Mouse (Mus musculus) heart, postnatal 4 days (tissue): ENCODE data around the gene Il22ra1. TPM values are rescaled to one million over a fixed set of nuclear protein-coding genes. Genes with fewer than 3 reads are reported as not detected.

ENCODE experiments used
- DNase-seq: peaks from one replicate; pipeline ENCODE4 v3.0.0; 2021
- total RNA-seq, 2 experiments: library from RNA; stranded (reverse); gene quantifications; 2 replicates each; pipeline ENCODE4 v1.2.3; 2021

Gene Il22ra1
- total RNA-seq, 2 experiments from 2014 or later = 0.20 to 0.24 TPM

GRCm38 (mm10) chr4:135772671-135773070 lies 44.7 kb downstream of the Il22ra1 start:
- DNase-seq = peak; percentile 79

GRCm38 (mm10) chr4:135774496-135774895 lies 46.5 kb downstream of the Il22ra1 start:
- DNase-seq = no peak

DNA sequence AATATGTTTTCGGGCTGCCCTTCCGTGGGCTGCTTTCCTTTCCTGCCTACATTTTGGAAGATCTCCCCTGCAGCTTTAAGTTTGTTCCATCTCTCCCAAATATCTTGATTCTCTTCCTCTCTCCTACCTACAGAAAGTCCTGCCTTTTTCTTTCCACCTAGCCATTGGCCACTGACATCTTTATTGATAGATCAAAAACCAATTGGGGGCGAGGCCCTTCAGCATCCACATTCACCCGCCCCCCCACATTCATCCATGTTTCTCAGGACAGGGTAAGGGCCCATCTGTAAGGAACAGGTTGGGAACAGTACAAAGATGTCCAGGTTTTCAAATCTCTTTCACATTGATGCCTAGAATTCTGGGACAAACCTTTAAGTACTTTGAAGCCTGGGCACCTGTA lies 48.9 kb downstream of the Il22ra1 start:
- no peak for DNase-seq

DNA sequence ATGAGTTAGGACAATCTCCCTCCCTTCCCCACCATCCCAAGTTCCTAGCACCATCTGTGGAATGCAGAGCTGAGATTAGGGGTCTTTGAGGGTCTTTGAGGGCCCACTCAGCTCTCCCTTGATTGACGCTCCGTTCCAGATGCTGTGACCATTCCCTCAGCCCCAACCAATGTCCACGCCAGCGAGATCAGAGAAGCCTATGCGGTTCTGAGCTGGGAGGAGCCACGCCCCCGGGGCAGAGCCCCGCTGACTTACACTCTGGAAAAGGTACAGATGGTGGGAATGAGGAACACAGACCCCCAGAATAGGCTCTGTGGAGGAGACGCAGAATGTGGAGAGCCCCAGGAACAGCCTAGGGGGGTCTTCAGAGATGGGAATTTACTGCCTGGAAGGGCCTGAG lies 51.7 kb downstream of the Il22ra1 start:
- DNase-seq = no peak

DNA sequence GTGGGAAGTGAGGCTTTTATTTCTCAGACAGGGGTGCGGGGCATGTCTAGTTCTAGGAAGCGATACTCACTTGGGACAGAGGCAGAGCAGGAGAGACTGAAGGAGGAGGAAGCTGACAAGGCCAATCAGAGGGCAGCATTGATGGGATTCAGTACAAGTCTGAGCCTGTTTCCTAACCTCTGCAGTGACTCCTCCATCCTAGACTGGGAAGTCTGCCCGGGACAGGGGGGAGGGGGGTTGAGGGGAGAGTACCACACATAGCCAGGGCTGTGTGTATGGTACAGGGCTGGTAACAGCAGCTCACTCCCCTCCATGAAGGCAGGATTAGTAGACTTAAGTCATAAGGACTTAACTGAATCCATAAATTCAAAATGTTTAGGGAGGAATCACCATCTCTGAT lies 52.3 kb downstream of the Il22ra1 start:
- peak; percentile 51 for DNase-seq

DNA sequence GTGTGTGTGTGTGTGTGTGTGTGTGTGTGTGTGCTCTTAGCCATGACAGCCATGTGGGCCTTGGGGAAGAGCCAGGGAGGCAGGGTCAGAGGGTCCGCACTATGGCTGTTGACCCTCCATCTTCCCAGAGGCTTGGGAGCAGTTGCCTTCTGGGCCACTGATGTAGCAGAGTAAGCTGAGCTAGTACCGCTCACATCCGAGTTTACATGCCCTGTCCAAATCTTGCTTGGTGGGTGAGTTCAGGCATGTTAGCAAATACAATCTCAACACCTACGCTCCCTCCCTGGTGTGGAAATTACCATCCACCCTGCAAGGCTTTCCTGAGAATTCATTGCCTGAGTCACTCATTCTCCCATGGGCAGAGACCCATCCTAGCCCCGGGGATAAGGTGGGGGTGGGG lies 53.3 kb downstream of the Il22ra1 start:
- DNase-seq = no peak

- no peak for DNase-seq
Measured at GRCm38 (mm10) chr4:135786581-135786980, 58.6 kb downstream of the Il22ra1 start.

- DNase-seq = no peak
Measured at GRCm38 (mm10) chr4:135787271-135787670, 59.3 kb downstream of the Il22ra1 start.

DNA sequence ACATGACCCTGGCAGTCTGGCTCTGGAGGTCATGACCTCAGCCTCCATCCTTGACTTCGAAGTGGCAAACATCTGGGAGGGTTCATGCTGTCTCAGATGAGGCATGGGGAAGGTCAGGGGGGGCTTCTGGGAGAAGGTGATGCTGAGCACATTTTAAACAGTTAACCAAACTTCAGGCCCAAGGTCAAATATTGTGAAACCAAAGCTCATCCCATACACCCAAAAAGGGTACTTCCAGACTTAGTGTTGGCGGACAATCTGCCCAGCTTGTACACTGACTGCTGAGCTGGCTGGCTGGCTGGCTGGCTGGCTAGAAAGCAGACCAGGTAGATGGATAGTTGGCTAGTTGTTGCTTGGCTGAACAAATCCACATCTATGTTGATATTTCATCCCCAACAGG lies 61.2 kb downstream of the Il22ra1 start:
- no peak for DNase-seq

DNA sequence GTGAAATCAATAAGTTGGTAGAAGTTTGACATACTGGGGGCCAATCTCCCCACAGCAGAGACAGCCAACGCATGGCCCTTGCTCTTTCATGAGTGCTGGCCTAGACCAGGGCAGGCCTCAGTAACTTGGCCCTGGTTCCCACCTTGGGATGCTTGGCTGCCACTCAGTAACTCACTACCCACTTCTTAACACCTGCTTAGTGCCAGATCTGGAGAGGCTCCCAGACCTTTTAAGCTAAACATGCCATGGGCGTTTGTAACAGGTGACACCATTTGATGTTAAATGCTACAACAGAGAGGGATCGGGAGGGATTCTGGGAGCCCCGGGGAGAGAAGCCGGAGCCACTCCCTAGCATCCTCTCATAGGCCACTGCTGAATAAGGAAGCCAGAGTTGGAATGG lies 64.8 kb downstream of the Il22ra1 start:
- no peak for DNase-seq

- DNase-seq = peak; percentile 76
Measured at GRCm38 (mm10) chr4:135797931-135798330, 70.0 kb downstream of the Il22ra1 start.

DNA sequence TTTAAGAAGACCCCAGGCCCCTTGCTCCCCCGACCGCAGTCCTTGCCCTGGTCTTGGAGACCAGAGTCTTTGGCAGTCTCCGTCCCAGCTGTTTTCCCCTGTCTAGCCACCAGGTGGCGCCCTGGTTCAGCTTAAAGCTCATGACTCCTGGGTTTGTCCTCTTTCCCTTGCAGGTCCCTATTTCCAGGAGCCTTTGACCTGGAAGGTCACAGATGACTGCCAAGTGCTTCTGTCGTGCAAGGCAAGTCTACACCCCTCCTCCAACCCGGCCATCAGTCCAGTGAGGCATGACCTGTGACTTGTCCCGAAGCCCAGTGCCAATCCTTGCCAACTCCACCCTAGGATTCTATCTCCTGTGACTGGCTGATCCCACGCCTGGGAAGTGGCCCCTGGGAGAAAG lies 73.6 kb downstream of the Il22ra1 start:
- peak; percentile 95 for DNase-seq

Other genes starting within 250 kb of the Il22ra1 start
- gene Stpg1, start 233.4 kb upstream of the Il22ra1 start, total RNA-seq = not detected
- gene Nipal3, start 233.1 kb upstream of the Il22ra1 start, total RNA-seq = 10 to 100 TPM; 19.3 to 19.6 TPM
- 1 to 10 TPM; 1.0 to 1.2 TPM for gene Grhl3, start 154.5 kb upstream of the Il22ra1 start, total RNA-seq
- gene Ifnlr1, start 41.9 kb upstream of the Il22ra1 start, total RNA-seq = 1 to 10 TPM; 2.3 to 3.2 TPM
- 1 to 10 TPM in 1 of 2 experiments, under 1 TPM in 1; 0.76 to 1.1 TPM for gene Myom3, start 31.5 kb downstream of the Il22ra1 start, total RNA-seq
- gene Srsf10, start 127.6 kb downstream of the Il22ra1 start, total RNA-seq = 10 to 100 TPM; 73.8 to 80.5 TPM
- gene Pnrc2, start 145.7 kb downstream of the Il22ra1 start, total RNA-seq = 10 to 100 TPM; 81.7 to 88.6 TPM
- under 1 TPM; 0.68 to 0.74 TPM for gene Cnr2, start 167.2 kb downstream of the Il22ra1 start, total RNA-seq
- gene Fuca1, start 192.6 kb downstream of the Il22ra1 start, total RNA-seq = 10 to 100 TPM; 42.4 to 45.9 TPM
- gene Hmgcl, start 218.3 kb downstream of the Il22ra1 start, total RNA-seq = 10 to 100 TPM; 52.2 to 59.8 TPM
- gene Gale, start 235.6 kb downstream of the Il22ra1 start, total RNA-seq = 1 to 10 TPM; 7.6 to 9.8 TPM
- gene Lypla2, start 244.5 kb downstream of the Il22ra1 start, total RNA-seq = 10 to 100 TPM; 46.3 to 46.9 TPM